Mouse (Mus musculus) forebrain, embryonic 11.5 days (tissue): ENCODE measurements around the gene Senp2. TPM values are rescaled to one million over a fixed set of nuclear protein-coding genes. Genes with fewer than 3 reads are reported as not detected.

Experiments
- ATAC-seq: fragments of 200-750 bp; cut with Nextera tagmentation; replicated peaks from 2 replicates; pipeline ENCODE4 v1.8.0; 2017; ENCODE audit warnings: moderate TSS enrichment; ENCODE audit not compliant: low FRiP score
- DNase-seq: peaks from one replicate; pipeline ENCODE4 v3.0.0-alpha.2; 2017; ENCODE audit warnings: low spot score
- H3K27ac ChIP-seq: fragments of 300-500 bp; sonication (generic); 2 replicates; pipeline ENCODE4 v1.5.1; 2014; ENCODE audit warnings: low read depth, low read length
- H3K27me3 ChIP-seq: fragments of 300-500 bp; sonication (generic); 2 replicates; pipeline ENCODE4 v1.6.1; 2014; ENCODE audit warnings: mild to moderate bottlenecking, low read length, mixed read lengths; ENCODE audit not compliant: control insufficient read depth, insufficient read depth
- H3K36me3 ChIP-seq: fragments of 300-500 bp; sonication (generic); 2 replicates; pipeline ENCODE4 v1.6.1; 2014; ENCODE audit warnings: mild to moderate bottlenecking, low read length, moderate library complexity, mixed read lengths; ENCODE audit not compliant: control insufficient read depth, insufficient read depth
- H3K4me1 ChIP-seq: fragments of 300-500 bp; sonication (generic); replicated peaks from 2 replicates; pipeline ENCODE4 v1.6.1; 2014; ENCODE audit warnings: low read length, mixed read lengths; ENCODE audit not compliant: control insufficient read depth, insufficient read depth
- H3K4me2 ChIP-seq: fragments of 300-500 bp; sonication (generic); 2 replicates; pipeline ENCODE4 v1.6.1; 2014; ENCODE audit warnings: low read depth, mild to moderate bottlenecking, low read length, moderate library complexity, mixed read lengths; ENCODE audit not compliant: severe bottlenecking
- H3K4me3 ChIP-seq: fragments of 300-500 bp; sonication (generic); 2 replicates; pipeline ENCODE4 v1.5.1; 2014; ENCODE audit warnings: low read depth, low read length
- H3K9ac ChIP-seq: fragments of 300-500 bp; sonication (generic); 2 replicates; pipeline ENCODE4 v1.6.1; 2014; ENCODE audit warnings: low read length
- H3K9me3 ChIP-seq: fragments of 300-500 bp; sonication (generic); 2 replicates; pipeline ENCODE4 v1.6.1; 2016; ENCODE audit warnings: low read length, mixed read lengths; ENCODE audit not compliant: control insufficient read depth
- WGBS: fragments of 180-500 bp; shearing (Covaris S2); extraction: QIAGEN DNeasy Blood & Tissue Kit; methylation state at CpG from one replicate; pipeline ENCODE4 v1.1.7; 2014; 5-methylcytosine and 5-hydroxymethylcytosine counted together
- polyA plus RNA-seq: library from polyadenylated mRNA; unstranded; fragments of >200 nt; fragmentation: Nextera tagmentation; extraction: Ambion mirVana; gene quantifications from 2 replicates; pipeline ENCODE4 v1.2.1, GENCODE M21; 2014

Senp2 gene
- 65.8 and 75.7 TPM in 2 replicates for polyA plus RNA-seq

DNA sequence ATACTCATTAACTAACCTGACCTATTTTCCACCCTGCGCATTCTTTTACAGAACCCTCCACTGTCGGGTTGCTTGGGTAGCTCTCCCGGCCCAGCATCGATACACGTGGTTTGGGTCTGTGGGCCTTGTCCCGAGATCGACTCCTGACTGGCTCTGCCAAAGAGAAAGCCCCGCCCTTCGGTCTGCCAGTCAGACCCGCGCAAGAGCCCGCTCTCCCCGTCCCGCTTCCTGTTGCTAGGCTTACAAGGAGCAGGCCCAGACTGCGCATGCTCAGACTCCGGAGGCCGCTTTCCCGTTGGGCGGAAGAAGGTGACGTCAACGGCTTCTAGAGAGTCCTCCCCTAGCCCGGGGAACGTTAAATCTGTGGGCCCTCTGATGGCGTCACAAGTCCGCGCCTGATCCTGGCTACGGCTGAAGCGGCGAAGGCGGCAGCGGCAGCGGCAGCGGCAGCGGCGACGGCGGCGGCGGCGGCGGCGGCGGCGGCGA, at the start of gene Senp2:
TSS of gene Senp2 (plus strand) at position 386 of the 486 bp plus-strand sequence.
- Histone ChIP-seq H3K4me2 (peak within 1 kb of the TSS; percentile 63), H3K4me1 (peaks cover 3% of the 10 kb centered on the region; the same call in 1 of the 2 replicates), H3K27ac (peak within 1 kb of the TSS; percentile 37; the same call in 1 of the 2 replicates), H3K27me3 (no peaks in the 10 kb centered on the region), H3K4me3 (peak within 1 kb of the TSS; percentile 98), H3K9ac (peak within 1 kb of the TSS; percentile 87), H3K36me3 (no peaks in the 10 kb centered on the region), H3K9me3 (no peaks in the 10 kb centered on the region)
- under 1% methylated on average over 38 of the region's 45 CpGs for WGBS
- peak; percentile 100 for DNase-seq
- ATAC-seq: peak; percentile 99

DNA sequence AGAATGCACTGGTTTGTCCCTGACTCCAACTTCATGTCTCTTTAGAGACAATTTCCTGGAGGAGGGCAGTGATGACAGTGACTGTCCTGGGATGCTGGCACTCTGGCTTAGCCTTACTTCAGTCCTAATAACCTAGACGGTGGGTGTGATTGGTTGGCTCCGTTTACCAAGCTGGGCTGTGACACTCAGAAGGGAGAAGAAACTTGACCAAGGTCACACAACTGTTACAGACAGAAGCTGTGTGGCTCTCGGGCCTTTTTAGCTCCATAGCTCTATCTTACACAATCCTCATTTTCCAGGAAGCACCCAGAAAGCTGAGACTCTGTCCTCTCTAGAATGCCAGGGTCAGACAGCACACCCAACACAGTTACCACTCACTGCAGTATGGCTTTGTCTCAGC, 43.7 kb upstream of the Senp2 start:
- H3K27ac ChIP-seq: no peak overlapping the region
- H3K27me3 ChIP-seq: no peaks in the 10 kb centered on the region
- H3K4me3 ChIP-seq: no peak overlapping the region
- H3K4me1 ChIP-seq: no peaks in the 10 kb centered on the region
- 77% methylated on average over 3 of the region's 3 CpGs for WGBS
- ATAC-seq: no peak
- no peak overlapping the region for H3K9ac ChIP-seq
- H3K4me2 ChIP-seq: no peak overlapping the region
- H3K9me3 ChIP-seq: no peaks in the 10 kb centered on the region
- DNase-seq: no peak
- no peaks in the 10 kb centered on the region for H3K36me3 ChIP-seq

DNA sequence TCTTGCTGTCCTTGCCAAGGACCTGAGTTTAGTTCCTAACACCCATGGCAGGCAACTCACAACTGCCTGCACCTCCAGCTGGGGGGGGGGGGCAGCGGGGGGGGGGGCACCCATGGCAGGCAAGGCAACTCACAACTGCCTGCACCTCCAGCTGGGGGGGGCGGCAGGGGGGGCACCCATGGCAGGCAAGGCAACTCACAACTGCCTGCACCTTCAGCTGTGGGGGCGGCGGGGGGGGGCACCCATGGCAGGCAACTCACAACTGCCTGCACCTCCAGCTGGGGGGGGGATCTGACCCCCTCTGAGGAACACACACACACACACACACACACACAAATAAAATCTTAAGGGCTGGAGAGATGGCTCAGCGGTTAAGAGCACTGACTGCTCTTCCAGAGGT, 39.4 kb upstream of the Senp2 start:
- H3K4me3 ChIP-seq: no peak overlapping the region
- H3K27me3 ChIP-seq: no peaks in the 10 kb centered on the region
- ATAC-seq (no peak), DNase-seq (no peak)
- H3K9ac ChIP-seq: no peak overlapping the region
- H3K36me3 ChIP-seq: no peaks in the 10 kb centered on the region
- no peak overlapping the region for H3K4me2 ChIP-seq
- 78% methylated on average over 5 of the region's 5 CpGs for WGBS
- no peaks in the 10 kb centered on the region for H3K4me1 ChIP-seq
- H3K27ac ChIP-seq: no peak overlapping the region
- no peaks in the 10 kb centered on the region for H3K9me3 ChIP-seq

DNA sequence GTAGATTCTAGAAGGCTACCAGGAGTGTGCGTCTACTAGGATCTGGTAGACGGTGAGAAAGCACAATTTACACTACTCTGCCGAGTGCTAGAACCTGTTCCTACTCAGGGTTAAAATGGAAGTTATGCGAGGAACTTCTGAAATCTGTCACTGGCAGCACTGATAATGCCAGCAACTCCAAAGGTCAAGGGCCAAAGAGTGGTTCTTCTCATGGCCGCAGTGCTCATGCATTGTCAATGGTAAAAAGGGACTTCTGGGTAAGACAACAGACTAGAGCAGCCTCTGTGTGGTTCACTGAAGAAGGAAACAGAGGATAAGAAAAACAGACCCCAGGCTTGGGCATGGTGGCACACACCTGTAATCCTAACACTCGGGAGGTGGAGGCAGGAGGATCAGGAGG, 38.7 kb upstream of the Senp2 start:
- no peak for ATAC-seq
- Histone ChIP-seq H3K27me3 (no peaks in the 10 kb centered on the region), H3K27ac (no peak overlapping the region), H3K4me2 (no peak overlapping the region), H3K4me1 (no peaks in the 10 kb centered on the region), H3K9me3 (no peaks in the 10 kb centered on the region), H3K4me3 (no peak overlapping the region), H3K36me3 (no peaks in the 10 kb centered on the region), H3K9ac (no peak overlapping the region)
- WGBS: 87% methylated on average over 6 of the region's 6 CpGs
- no peak for DNase-seq

DNA sequence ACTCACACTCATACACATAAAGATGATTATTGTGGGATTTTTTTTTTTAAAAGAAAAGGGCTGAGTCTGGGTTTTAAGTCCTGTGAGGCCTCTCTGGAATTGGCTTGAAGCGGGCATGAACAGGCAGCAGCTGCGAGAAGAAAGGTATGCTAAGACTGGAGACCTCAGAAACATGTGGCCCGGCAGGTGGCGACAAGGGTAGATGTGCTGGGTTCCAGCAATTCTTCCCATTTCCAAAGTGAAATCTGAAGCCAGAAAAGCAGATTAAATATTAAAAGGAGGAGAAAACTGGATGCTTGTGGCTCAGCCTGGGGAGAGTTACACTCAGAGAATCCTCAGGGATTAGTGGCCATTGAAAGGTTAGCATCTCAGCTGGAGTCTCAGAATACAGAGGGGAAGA, 37.8 kb upstream of the Senp2 start:
- H3K27me3 ChIP-seq: no peaks in the 10 kb centered on the region
- no peak overlapping the region for H3K4me3 ChIP-seq
- H3K36me3 ChIP-seq: no peaks in the 10 kb centered on the region
- DNase-seq (no peak), ATAC-seq (no peak)
- 60% methylated on average over 4 of the region's 4 CpGs for WGBS
- no peaks in the 10 kb centered on the region for H3K4me1 ChIP-seq
- H3K9ac ChIP-seq: no peak overlapping the region
- no peak overlapping the region for H3K27ac ChIP-seq
- H3K4me2 ChIP-seq: no peak overlapping the region
- no peaks in the 10 kb centered on the region for H3K9me3 ChIP-seq

DNA sequence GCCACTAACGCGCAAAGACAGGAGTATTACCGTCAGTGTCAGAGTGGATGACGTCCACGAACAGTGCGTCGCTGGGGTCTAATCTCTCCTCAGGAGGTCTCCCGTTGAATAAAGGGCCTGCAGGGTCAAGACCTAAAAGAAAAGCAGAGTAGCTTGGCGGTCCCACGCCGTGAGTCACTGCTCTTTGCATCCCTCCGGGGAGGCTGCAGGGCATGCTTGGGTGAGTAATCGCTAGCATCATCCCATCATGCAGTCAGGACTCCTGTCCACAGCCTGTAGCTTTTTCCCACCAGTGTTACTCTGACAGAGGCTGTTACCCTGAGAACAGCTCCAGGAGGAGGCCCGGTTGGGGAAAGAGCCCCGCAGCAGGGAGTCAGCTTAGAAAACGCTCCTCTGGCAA, 33.1 kb upstream of the Senp2 start:
- Histone ChIP-seq H3K9ac (no peak overlapping the region), H3K4me1 (no peaks in the 10 kb centered on the region)

DNA sequence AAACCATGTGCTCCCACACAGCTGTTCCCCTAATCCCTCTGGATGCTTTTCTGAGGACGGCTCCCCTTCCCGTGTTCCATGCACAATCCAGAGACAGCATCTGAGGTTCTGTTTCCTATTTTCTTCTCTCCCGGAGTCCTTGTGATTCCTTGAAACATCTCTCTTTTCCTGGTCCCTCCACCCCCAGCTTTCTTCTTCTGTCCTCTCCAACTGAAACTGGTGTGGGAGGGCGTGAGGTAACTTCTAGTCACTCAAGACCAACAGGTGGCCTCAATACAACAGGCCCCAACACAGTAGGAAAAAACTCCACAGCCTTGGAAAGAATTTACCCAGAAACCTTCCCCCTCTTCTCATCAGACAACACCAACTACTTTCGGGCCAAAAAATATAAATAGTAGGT, 31.9 kb upstream of the Senp2 start:
- Histone ChIP-seq H3K4me2 (no peak overlapping the region), H3K36me3 (no peaks in the 10 kb centered on the region), H3K27me3 (no peaks in the 10 kb centered on the region), H3K9me3 (no peaks in the 10 kb centered on the region), H3K4me3 (no peak overlapping the region), H3K27ac (no peak overlapping the region), H3K9ac (no peak overlapping the region), H3K4me1 (no peaks in the 10 kb centered on the region)
- ATAC-seq: no peak
- 78% methylated on average over 5 of the region's 5 CpGs for WGBS
- no peak for DNase-seq

More for the DNA sequence above, 33.1 kb upstream of the Senp2 start:
- no peak overlapping the region for H3K4me3 ChIP-seq
- WGBS: under 1% methylated on average over 16 of the region's 16 CpGs
- H3K36me3 ChIP-seq: no peaks in the 10 kb centered on the region
- DNase-seq (no peak), ATAC-seq (no peak)
- H3K27me3 ChIP-seq: no peaks in the 10 kb centered on the region
- H3K9me3 ChIP-seq: no peaks in the 10 kb centered on the region
- H3K4me2 ChIP-seq: peak overlapping the region; percentile 35
- H3K27ac ChIP-seq: no peak overlapping the region

DNA sequence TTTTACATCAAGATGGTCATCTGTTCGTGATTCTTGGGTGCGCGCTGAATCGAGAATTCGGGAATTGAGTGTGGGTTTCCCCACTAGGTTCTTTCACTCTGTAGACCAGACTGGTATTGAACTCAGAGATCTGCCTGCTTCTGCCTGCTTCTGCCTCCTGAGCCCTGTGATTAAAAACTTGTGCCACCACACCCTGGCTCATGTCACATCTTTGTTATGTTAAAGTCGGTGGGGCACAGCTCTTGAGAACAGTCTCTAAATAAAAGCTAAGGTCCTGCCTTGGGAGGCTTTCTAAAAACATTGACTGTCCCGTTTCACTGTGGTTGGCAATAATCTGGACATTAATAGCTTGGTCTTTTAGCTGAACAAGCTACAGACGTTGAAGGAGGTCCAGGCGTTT, 26.1 kb upstream of the Senp2 start:
- Histone ChIP-seq H3K4me3 (no peak overlapping the region), H3K4me1 (no peaks in the 10 kb centered on the region), H3K9me3 (no peaks in the 10 kb centered on the region), H3K4me2 (no peak overlapping the region), H3K27me3 (no peaks in the 10 kb centered on the region), H3K9ac (no peak overlapping the region), H3K36me3 (no peaks in the 10 kb centered on the region), H3K27ac (no peak overlapping the region)
- no peak for ATAC-seq
- no peak for DNase-seq
- 92% methylated on average over 9 of the region's 9 CpGs for WGBS

DNA sequence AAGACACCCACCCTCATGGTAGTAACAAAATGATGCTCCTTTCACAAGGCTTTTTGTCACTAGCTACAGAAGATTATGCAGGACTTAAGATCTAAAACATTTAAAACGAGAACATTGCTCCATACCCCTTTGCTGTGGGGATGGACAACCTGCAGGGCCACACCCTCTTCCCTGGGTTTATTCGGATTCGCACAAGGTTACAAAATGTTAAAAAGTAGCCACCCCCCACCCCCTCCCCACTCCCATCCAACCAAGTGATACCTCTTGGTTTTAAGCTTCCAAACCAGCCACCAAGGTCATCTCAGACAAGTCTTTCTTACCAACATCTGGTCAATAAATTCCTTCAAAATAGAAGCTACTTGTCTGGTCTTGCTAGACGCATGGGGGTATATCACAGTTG, 25.7 kb upstream of the Senp2 start:
- no peaks in the 10 kb centered on the region for H3K27me3 ChIP-seq
- no peaks in the 10 kb centered on the region for H3K36me3 ChIP-seq
- DNase-seq: no peak
- H3K27ac ChIP-seq: no peak overlapping the region
- ATAC-seq: no peak
- WGBS: 93% methylated on average over 4 of the region's 4 CpGs
- H3K9me3 ChIP-seq: no peaks in the 10 kb centered on the region
- H3K4me1 ChIP-seq: no peaks in the 10 kb centered on the region
- no peak overlapping the region for H3K9ac ChIP-seq
- H3K4me3 ChIP-seq: no peak overlapping the region
- H3K4me2 ChIP-seq: no peak overlapping the region
